Mouse (Mus musculus): ENCODE measurements around the gene Slc17a2.
"Not testable (repeated sequence)": the region's sequence is repeated elsewhere in the genome, so short reads cannot be mapped to it uniquely, and the experiment has no call there.

The Slc17a2 gene

GRCm38 (mm10) chr13:23806422-23807052, at the start of gene Slc17a2:
Gene Slc17a2 (plus strand): TSS chr13:23806993.
- DNase-seq (ENCODE audit: low spot score), result no peak

- no peak for DNase-seq (ENCODE audit: low spot score)
Observed at GRCm38 (mm10) chr13:23757211-23757773, 49.5 kb upstream of the Slc17a2 start.

- no peak for DNase-seq (ENCODE audit: low spot score)
Observed at GRCm38 (mm10) chr13:23757921-23758320, 48.9 kb upstream of the Slc17a2 start.

GRCm38 (mm10) chr13:23759251-23759771, 47.5 kb upstream of the Slc17a2 start:
- DNase-seq (ENCODE audit: low spot score), result no peak

- DNase-seq (ENCODE audit: low spot score), result no peak
Observed at GRCm38 (mm10) chr13:23759916-23760239, 46.9 kb upstream of the Slc17a2 start.

- no peak for DNase-seq (ENCODE audit: low spot score)
Observed at GRCm38 (mm10) chr13:23760240-23760971, 46.4 kb upstream of the Slc17a2 start.

GRCm38 (mm10) chr13:23760972-23761864, 45.6 kb upstream of the Slc17a2 start, which contains the start of gene Hist1h4a:
Gene Hist1h4a (minus strand): TSS chr13:23761230.
- peak; percentile 97 for DNase-seq (ENCODE audit: low spot score)

- not testable (repeated sequence) for DNase-seq (ENCODE audit: low spot score)
Observed at GRCm38 (mm10) chr13:23761871-23762821, 44.6 kb upstream of the Slc17a2 start, which contains the start of gene Hist1h3a. Gene Hist1h3a (minus strand): TSS chr13:23762386.

- DNase-seq (ENCODE audit: low spot score), result no peak
Observed at GRCm38 (mm10) chr13:23763242-23763585, 43.6 kb upstream of the Slc17a2 start.

GRCm38 (mm10) chr13:23763586-23764323, 43.0 kb upstream of the Slc17a2 start, which contains the start of gene Hist1h1a:
Gene Hist1h1a (plus strand): TSS chr13:23763666.
- DNase-seq (ENCODE audit: low spot score), result peak; percentile 23

- no peak for DNase-seq (ENCODE audit: low spot score)
Observed at GRCm38 (mm10) chr13:23764324-23765171, 42.2 kb upstream of the Slc17a2 start.

- DNase-seq (ENCODE audit: low spot score), result no peak
Observed at GRCm38 (mm10) chr13:23765172-23765513, 41.6 kb upstream of the Slc17a2 start.

GRCm38 (mm10) chr13:23766772-23767171, 40.0 kb upstream of the Slc17a2 start:
- DNase-seq (ENCODE audit: low spot score), result no peak

- DNase-seq (ENCODE audit: low spot score), result no peak
Observed at GRCm38 (mm10) chr13:23768834-23769397, 37.9 kb upstream of the Slc17a2 start.

GRCm38 (mm10) chr13:23769613-23770012, 37.2 kb upstream of the Slc17a2 start, which contains the start of gene Trim38:
Gene Trim38 (plus strand): TSS chr13:23769913.
- not testable (repeated sequence) for DNase-seq (ENCODE audit: low spot score)

- DNase-seq (ENCODE audit: low spot score), result no peak
Observed at GRCm38 (mm10) chr13:23772561-23773313, 34.1 kb upstream of the Slc17a2 start.

- DNase-seq (ENCODE audit: low spot score), result no peak
Observed at GRCm38 (mm10) chr13:23778339-23778738, 28.5 kb upstream of the Slc17a2 start.

GRCm38 (mm10) chr13:23779025-23779424, 27.8 kb upstream of the Slc17a2 start:
- DNase-seq (ENCODE audit: low spot score), result no peak

All from urinary bladder, postnatal 10 days (tissue).